Mouse (Mus musculus) kidney, adult 8-10 months (tissue): Measurements from ENCODE around the gene Rnf31.

Experiments used
- DNase-seq, 2 experiments: peaks; one replicate each; pipeline ENCODE4 v3.0.0; 2022

The Rnf31 gene

DNA sequence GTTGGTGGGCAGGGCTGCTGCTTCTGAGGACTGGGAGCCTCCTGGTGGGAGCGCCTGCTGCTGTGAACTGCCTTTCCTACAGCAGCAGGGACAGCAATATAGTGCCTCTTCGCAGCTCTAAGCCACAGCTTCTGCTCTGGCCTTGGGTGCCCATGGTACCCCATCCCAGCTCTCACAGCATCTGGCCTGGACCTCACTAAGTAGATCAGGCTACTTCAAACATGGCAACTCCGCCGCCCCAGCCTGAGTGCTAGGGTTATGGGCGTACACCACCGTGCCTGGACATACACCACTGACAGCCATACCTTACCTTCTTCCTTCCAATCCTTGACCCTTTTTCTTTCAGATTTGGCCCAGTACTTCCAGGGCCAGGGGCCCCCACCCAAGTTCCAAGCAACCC, 16.8 kb downstream of the Rnf31 start:
- no peak for DNase-seq

DNA sequence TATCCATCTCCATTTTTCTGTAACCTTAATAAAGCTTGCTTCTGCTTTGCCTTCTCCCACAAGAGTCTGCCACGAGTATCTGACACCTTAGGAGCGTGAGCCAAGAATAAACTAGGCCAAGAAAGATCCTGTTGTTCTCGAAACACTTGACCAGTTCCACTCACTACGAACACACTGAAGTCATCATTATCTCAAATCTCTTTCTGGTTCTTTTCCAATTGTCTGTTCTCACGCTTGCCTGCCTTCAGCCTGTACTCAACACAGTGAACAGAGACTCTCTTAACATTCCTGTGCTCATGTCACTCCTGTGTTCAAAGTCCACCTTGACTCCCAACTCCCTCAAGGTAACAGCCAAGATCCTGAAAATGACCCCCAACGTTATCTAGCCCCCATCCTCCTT, 21.8 kb downstream of the Rnf31 start:
- peak in 1 of 2 experiments; percentile 29 for DNase-seq

DNA sequence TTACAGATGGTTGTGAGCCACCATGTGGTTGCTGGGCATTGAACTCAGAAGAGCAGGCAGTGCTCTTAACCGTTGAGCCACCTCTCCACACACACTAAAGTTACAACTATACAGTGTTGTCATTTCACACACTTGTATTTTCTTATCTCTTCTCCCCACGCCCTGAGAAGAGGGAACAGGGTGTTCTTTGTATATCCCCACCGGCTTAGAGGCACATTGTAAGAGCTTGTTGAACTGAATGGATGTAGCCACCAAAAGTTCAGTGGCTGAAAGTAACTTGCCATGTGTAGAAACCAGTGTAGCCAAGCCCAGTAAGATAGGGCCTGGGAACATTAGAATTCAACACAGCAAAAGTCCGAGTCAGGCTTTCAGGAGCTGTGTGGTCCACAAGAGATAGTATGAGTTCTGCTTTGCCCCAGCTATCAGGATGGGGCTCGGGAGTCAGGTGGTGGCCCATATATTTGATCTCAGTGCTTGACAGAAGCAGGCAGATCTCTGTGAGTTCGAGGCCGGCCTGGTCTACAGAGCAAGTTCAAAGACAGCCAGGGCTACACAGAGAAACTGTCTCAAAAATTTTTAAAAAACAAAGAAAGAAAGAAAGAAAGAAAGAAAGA, 23.2 kb downstream of the Rnf31 start:
- no peak for DNase-seq

DNA sequence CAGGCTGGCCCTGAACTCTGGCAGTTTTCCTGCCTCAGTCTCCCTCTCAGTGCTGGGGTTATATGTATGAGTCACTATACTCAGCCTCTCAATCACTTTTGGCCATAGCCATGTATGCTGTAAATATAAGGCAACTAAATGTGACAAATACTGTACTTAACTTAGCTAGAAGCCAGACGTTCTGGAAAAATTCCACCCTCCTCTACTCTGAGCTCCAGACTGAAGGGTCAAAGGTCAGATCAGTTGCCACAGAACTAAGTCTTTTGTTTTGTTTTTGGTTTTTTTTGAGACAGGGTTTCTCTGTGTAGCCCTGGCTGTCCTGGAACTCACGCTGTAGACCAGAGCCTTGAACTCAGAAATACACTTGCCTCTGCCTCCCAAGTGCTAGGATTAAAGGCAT, 24.4 kb downstream of the Rnf31 start:
- no peak for DNase-seq

DNA sequence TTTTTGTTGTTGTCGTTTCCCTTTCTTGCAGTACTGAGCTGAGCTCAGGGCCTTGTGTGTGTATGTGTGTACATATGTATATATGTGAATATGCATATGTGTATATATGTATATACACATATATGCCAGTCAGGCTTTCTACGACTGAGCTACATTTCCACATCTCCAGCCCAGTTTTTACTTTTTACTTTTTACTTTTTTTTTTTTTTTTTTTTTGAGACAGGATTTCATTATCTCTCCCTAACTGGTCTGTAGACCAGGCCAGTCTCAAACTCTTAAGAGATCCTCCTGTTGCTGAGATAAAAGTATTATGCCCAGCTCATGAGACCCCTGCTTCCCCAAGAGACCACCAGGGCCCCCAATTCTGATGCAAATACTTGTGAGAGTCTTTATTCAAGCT, 25.3 kb downstream of the Rnf31 start:
- no peak for DNase-seq

DNA sequence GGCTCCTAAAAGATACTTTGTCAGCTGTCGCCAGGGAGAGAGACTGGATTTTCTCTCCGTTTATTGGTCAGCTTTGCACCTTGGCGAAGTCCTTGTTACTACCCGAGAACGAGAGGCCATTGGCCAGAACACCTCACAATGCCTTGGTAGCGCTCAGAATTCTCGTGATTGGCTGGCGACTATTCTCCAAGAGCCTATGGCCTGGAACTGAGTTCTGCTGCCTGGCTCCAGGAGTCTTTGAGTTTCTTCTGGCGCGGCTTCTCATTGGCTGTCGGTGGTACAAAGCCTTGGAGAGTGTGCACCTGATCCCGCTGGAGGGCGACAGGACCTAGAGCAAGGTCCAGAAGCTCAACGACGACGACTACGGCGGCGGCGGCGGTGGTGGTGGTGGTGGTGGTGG, 26.3 kb downstream of the Rnf31 start, which contains the start of gene Rec8:
Gene Rec8 (plus strand): TSS at position 216 of the 400 bp plus-strand sequence.
- DNase-seq: peak; percentile 47 to 58

DNA sequence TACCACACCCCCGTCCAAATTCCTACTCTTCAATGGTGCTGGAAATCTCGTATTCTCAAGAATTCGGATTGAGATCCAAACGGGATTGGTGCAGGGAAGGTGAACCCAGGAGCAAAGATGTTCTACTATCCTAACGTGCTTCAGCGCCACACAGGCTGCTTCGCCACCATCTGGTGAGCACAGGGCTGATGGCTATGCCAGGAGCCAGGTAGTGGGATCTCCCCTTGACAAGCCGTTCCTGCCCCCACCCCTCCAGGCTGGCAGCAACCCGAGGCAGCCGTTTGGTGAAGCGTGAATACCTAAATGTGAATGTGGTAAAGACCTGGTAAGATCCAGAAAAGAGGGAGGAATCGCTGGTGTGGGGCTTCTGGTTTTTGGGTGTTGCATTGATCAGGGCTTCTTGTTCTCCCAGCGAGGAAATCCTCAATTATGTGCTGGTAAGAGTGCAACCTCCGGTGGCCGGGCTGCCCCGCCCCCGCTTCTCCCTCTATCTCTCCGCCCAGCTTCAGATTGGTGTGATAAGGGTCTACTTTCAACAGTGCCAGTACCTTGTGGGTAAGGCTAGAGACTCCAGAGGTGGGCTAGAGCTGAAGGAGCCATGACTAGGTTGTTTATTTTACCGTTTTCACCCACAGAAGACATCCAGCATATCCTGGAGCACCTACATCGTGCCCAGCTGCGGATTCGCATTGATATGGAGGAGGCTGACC, 27.1 kb downstream of the Rnf31 start:
- no peak for DNase-seq

DNA sequence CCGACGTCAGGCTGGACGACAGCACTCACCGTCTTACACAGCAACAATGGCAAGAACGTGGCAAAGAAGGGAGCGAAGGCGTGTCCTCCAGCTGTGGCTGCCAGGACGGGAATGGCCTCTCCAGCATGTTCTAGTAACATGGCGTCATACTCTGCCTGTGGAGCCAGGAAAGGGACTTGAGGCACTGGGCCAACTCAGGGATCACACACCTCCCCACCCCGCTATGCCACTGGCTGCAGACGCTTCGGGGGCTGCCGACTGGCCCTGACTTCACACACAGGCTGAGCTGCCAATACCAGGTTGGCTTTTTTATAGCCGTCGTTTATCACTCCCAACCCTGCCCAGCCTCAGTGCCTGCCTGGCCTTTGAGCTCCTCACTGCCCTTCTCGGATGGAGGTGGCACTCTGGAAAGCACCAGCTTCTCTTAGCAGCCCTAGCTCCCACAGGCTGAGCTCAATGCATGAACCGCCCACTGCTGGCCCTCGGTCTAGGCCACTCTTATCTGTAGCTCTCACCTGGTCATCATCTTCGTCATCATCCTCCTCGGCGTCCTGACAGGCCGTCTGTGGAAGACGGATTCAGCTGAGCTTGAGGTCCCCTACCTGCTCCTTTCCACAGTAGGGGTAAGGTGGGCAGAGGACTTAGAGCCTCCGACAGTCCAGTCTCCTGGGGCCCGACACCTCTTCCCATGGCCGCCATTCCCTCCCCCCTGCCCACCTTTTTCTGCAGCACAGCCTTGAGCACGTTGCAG, 36.7 kb downstream of the Rnf31 start:
- DNase-seq: no peak

DNA sequence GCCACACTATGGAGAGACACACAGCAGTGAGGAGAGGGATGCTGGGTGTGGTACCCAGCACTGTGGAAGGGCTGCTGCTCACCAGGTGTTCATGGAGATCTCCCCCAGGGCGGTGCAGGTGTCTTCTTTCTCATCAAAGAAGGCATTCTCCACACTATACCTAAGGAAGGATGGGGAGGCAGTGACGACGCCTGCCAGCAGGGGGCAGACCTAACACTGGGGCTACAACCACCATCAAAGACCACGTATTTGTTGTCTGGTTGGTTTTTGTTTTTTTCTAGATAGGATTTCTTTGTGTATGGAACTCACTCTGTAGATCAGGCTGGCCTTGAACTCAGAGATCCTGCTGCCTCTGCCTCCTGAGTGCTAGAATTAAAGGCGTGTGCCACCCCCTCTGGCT, 37.8 kb downstream of the Rnf31 start:
- DNase-seq: peak; percentile 30 to 67

DNA sequence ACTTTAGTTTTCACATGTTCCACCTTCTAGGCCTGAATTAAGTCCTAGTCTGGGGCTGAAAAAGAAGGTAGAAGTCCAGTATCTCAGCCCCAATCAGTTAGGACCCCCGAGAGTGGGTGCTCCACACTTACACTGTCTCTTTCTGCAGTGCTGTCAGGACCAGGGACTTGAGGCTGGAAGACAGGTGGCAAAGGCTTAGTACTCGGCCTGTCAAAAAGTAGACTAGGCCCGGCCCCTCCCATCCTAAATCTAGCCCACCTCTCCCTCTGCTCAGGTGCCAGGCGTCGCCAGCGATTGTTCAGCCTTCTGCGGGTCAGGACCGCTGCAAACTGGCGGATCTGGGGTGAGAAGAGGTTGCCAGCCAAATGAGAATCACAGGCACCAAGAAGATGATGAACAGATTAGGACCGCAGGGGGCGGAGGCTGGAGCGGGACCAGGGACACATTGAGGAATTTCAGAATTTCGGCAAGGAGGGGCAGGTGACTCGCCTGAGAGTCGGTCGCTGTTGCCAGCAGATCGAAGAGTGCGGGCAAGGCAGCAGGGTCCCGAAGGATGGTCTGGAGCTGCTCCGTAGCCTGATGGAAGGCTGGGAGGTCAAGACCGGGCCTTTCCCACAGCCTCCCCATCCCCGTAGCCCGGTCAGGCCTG, 43.5 kb downstream of the Rnf31 start:
- peak in 1 of 2 experiments; percentile 23 for DNase-seq

DNA sequence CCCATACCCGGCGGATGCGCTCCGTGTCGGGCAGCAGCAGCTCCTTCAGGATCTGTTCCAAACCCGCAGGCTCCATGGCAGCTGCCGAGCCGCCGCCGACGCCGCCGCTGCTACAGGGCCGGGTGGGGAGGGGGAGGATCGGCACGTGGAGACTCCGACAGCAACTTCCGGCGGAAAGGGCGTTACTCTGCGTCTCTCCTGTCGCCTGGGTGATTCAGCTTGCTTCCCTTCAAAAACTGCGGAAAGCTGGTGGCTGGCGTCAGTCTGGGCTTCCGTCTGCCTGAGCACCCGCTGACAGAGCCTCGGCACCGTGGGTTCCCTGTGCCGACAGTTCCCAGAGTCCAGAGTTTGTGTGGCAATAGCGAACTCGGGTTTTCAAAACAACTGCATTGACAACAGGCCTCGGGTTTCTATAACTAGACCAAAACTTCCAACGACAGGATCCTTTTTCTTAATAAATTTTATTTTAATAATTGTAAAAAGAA, 44.1 kb downstream of the Rnf31 start, which contains the start of gene Ipo4:
Gene Ipo4 (minus strand): TSS at position 435 of the 485 bp plus-strand sequence.
- DNase-seq: peak; percentile 84 to 87

DNA sequence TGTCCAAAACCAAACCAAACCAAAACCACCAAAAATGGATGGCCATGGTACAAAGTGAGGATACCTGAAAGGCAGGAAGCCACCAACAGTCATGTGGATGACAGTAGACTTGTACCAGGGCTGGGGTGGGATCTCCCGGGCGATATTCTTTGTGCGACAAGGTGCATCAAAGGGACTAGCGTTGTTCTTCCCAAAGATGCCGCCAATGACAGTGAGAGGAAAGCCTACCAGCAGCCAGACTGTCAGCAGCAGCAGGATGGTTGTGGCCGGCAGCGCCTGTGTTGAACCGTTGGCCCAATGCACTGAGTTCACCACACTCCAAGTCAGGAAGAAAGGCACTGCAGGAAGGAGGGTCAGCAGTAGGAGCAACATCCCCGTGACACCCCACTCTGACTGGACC, 46.3 kb downstream of the Rnf31 start, which contains the start of gene Gm49378:
Gene Gm49378 (minus strand): TSS at position 101 of the 400 bp plus-strand sequence.
- no peak for DNase-seq

DNA sequence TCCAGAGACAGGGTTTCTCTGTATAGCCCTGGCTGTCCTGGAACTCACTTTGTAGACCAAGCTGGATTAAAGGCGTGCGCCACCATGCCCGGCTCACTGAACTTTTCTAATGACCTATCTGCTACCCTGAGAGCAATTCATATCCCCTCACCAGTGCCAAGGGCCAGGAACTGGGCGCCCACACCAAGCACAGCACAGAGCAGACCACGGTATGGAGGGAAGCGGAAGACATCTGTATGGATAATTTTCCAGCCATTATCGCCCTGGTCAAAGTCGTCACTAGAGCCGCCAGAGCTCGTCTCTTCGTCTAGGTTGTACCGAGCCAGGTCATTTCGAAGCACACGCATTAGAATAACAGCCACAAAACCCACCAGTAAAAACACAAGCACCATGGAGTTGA, 49.3 kb downstream of the Rnf31 start:
- no peak for DNase-seq

DNA sequence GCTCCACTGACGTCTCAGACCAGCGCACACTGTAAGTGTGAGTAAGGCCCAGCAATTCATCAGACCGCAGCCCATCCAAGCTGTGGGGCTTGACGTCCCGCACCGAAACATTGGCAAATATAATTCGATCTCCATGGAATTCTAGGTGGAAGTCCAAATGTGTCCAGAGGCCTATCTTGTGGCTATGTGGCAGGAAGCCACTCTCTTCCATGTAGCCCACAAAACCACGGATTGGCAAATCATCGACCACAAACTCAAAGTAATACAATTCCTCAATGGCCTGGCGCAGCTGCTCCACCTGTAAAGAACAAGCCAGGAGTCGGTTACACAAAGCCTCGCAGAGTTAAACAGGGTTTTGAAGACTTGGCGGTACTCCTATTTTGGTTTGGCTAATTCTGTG, 49.8 kb downstream of the Rnf31 start:
- DNase-seq: no peak

DNA sequence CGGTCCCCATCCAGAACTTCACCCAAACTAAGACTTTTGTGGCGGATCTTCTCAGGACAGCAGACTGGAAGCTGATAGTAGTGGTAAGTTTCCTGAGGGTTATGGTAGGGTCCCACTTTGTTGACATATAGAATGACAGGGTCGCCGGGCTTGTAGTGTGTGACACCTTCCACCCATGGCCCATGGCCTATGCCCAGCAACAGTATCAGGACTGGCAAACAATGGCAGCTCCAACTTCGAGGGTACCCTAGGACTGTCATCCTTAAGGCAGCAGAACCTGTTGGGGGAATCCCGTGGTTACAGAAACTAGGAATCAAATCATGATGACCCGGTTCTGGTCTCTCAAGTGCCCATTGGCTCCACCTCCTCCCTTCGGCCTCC, 51.2 kb downstream of the Rnf31 start:
- DNase-seq: no peak

DNA sequence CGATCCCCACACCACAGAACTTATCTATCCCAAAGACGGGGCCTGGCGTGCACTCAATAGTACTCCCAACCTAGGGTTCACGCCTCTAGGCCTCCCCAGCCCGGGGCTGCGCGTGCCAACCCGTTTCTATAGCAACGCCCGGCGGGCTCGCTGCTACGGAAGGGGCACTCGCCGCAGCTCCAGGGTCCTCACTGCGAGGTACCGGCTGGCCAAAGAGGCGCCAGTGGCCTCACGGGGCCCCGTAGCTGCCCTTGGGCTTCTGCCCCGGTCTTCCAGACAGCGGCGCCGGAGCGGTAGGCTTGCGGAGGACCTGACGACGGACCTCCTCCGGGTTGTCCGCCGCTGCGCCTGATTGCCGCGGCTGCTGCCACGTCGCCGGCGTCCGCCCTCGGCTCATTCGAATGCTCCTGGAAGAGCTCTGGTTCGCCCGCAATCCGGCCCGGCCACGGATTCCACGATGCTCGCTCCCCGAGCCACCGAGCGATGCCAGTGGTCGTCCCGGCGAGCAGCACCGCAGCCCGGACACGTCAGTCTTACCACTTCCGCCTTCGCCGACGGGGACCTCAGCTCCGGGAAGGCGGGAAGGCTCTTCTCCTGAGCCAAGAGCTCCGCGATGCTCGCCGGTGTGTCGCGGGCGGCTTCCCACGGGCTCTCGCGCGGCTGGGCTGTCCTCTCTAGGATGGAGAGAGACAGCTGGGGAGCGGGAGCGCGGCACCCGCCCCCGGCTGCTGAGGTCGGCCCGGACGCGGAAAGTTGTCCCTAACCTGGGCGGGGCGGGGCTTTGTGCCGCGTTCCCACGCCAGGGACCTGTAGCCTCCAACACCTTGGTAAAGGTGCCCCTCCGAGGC, 51.8 kb downstream of the Rnf31 start, which contains the start of gene Tm9sf1:
Gene Tm9sf1 (minus strand): TSS at position 747 of the 848 bp plus-strand sequence.
- DNase-seq: peak; percentile 78 to 85

DNA sequence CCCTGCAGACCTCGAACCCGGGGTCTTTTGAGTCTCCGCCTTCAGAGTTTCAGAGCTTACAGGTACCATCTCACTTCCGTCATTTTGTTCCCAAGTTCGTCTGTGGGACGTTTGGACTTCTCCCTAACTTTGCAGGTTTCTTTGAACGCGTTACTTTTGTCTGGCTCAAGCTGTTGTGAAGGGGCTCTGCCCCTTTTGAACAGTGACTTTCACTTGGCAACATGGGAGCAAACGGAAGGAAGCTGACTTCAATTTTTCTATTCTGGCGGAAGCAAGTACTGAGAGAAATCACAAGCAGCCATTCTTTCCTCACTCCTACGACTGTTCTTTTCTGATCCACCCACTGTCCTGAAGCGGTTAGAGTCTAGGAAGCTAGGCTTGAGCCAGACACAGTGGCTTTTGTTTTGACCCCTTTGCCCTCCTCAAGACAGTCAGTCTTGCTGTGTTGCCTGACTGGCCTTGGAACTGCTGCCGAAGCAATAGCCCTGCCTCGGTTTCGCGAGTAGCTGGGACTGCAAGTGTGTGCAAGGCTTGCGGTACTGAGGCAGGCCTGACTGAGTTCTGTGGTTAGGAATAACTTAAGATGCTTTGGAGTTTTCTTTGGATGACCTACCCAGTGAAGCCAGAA, 52.9 kb downstream of the Rnf31 start:
- no peak for DNase-seq

DNA sequence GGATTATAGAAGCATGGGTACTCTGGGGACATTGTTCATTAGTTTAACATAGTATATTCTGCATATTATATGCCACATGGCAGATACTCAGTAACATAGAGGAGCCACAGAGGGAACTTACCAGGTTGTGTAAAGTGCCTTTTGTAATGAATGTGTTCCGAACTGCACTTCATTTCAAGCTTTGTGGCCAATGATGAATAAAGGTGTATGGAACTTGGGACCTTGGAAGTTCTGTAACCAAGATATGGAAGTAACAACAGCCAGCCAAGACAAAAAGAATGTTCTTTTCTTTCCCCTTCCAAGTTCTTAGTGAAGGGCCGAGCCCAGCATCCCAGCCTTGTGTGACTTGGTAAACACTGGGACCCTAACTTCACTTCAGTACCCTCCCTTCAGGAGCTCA, 58.4 kb downstream of the Rnf31 start, which contains the start of gene Tssk4:
Gene Tssk4 (plus strand): TSS at position 301 of the 400 bp plus-strand sequence.
- no peak for DNase-seq

DNA sequence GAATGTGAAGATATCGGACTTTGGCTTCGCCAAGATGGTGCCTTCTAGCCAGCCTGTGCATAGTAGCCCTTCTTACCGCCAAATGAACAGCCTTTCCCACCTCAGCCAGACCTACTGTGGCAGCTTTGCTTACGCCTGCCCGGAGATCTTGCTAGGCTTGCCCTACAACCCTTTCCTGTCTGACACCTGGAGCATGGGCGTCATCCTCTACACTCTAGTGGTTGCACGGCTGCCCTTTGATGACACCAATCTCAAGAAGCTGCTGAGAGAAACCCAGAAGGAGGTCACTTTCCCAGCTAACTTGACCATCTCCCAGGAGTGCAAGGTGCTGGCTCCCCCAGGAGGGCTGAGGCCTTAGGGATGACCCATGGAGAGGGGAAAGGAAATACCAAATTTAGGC, 60.0 kb downstream of the Rnf31 start:
- no peak for DNase-seq
